Mouse (Mus musculus) embryonic facial prominence, embryonic 14.5 days (tissue): ENCODE results near the gene Acer3. TPM values are rescaled to one million over a fixed set of nuclear protein-coding genes. Genes with fewer than 3 reads are reported as not detected.

ENCODE experiments used
- ATAC-seq: fragments of 200-750 bp; cut with Nextera tagmentation; 2 replicates; pipeline ENCODE4 v1.8.0; 2017; ENCODE audit warnings: low read depth, moderate number of reproducible peaks, moderate TSS enrichment
- DNase-seq: peaks from one replicate; pipeline ENCODE4 v3.0.0-alpha.2; 2015; ENCODE audit warnings: low spot score
- H3K27ac ChIP-seq: fragments of 300-500 bp; sonication (generic); replicated peaks from 2 replicates; pipeline ENCODE4 v1.5.1; 2014; ENCODE audit warnings: low read depth, mild to moderate bottlenecking, low read length, moderate library complexity
- H3K27me3 ChIP-seq: fragments of 300-500 bp; sonication (generic); replicated peaks from 2 replicates; pipeline ENCODE4 v1.6.1; 2014; ENCODE audit warnings: low read length; ENCODE audit not compliant: control insufficient read depth, insufficient read depth
- H3K36me3 ChIP-seq: fragments of 300-500 bp; sonication (generic); 2 replicates; pipeline ENCODE4 v1.6.1; 2014; ENCODE audit warnings: low read length, mixed read lengths; ENCODE audit not compliant: control insufficient read depth, insufficient read depth
- H3K4me1 ChIP-seq: fragments of 300-500 bp; sonication (generic); 2 replicates; pipeline ENCODE4 v1.6.1; 2014; ENCODE audit warnings: antibody characterized with exemption, low read length; ENCODE audit not compliant: control insufficient read depth, insufficient read depth
- H3K4me2 ChIP-seq: fragments of 300-500 bp; sonication (generic); 2 replicates; pipeline ENCODE4 v1.6.1; 2014; ENCODE audit warnings: low read depth, mild to moderate bottlenecking, low read length, moderate library complexity, mixed read lengths
- H3K4me3 ChIP-seq: fragments of 300-500 bp; sonication (generic); 2 replicates; pipeline ENCODE4 v1.5.1; 2014; ENCODE audit warnings: low read depth, mild to moderate bottlenecking, low read length
- H3K9ac ChIP-seq: fragments of 300-500 bp; sonication (generic); 2 replicates; pipeline ENCODE4 v1.6.1; 2014; ENCODE audit warnings: low read depth, mild to moderate bottlenecking, low read length, moderate library complexity, mixed read lengths
- H3K9me3 ChIP-seq: fragments of 300-500 bp; sonication (generic); 2 replicates; pipeline ENCODE4 v1.6.1; 2016; ENCODE audit warnings: low read length; ENCODE audit not compliant: control insufficient read depth
- WGBS: fragments of 180-500 bp; shearing (Covaris S2); extraction: QIAGEN DNeasy Blood & Tissue Kit; methylation state at CpG from one replicate; pipeline ENCODE4 v1.1.7; 2014; 5-methylcytosine and 5-hydroxymethylcytosine counted together
- polyA plus RNA-seq: library from polyadenylated mRNA; unstranded; fragments of >200 nt; fragmentation: Nextera tagmentation; extraction: Ambion mirVana; gene quantifications from 2 replicates; pipeline ENCODE4 v1.2.1, GENCODE M21; 2014

Acer3 gene
- polyA plus RNA-seq, 1 experiment from 2014 or later, result 34.3 TPM

DNA sequence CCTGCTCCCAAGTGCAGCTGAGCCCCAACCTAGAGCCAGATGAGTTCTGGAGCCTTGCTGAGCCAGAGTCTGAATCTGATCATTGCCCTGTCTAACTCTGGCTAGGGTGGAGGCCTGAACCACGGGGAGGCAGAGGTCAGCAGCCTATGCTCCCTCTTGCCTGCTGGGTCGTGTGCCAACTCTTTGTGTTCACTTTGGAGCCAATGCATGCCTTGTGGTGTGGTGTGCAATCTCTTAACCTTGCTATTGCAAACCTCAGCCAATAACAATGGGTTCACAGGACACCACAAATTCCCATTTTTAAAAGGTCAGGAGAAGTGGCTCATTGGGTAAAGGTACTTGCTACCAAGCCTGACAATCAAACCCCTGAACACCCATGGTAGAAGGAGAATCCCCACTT, 4.4 kb downstream of the Acer3 start:
- Histone ChIP-seq H3K27ac (no peak overlapping the region), H3K36me3 (no peaks in the 10 kb centered on the region), H3K4me3 (no peak overlapping the region), H3K4me2 (no peak overlapping the region), H3K4me1 (no peaks in the 10 kb centered on the region), H3K9me3 (no peaks in the 10 kb centered on the region), H3K9ac (no peak overlapping the region), H3K27me3 (no peaks in the 10 kb centered on the region)
- no peak for ATAC-seq
- 36% methylated on average over 2 of the region's 2 CpGs for WGBS
- DNase-seq, result no peak

DNA sequence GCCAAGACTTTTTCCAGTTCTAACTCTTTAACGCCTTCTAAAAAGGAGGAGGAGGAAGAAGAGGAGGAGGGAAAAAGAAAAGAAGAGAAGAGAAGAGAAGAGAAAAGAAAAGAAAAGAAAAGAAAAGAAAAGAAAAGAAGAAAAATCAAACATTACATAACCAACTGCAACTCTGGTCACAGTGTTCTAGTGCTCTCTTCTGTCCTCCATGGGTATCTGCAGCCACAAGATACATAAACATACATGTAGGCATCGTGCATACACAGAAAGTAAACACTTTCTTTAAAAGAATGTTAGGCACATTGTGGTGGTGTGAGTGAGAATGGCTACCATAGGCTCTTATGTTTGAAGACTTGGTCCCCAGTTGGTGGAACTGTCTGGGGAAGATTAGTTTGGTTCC, 5.9 kb downstream of the Acer3 start:
- Histone ChIP-seq H3K4me1 (no peaks in the 10 kb centered on the region), H3K4me3 (no peak overlapping the region), H3K9ac (no peak overlapping the region), H3K27me3 (no peaks in the 10 kb centered on the region), H3K36me3 (no peaks in the 10 kb centered on the region), H3K9me3 (no peaks in the 10 kb centered on the region), H3K4me2 (no peak overlapping the region), H3K27ac (no peak overlapping the region)
- DNase-seq, result no peak
- WGBS, result 77% methylated on average over 2 of the region's 2 CpGs
- no peak for ATAC-seq

DNA sequence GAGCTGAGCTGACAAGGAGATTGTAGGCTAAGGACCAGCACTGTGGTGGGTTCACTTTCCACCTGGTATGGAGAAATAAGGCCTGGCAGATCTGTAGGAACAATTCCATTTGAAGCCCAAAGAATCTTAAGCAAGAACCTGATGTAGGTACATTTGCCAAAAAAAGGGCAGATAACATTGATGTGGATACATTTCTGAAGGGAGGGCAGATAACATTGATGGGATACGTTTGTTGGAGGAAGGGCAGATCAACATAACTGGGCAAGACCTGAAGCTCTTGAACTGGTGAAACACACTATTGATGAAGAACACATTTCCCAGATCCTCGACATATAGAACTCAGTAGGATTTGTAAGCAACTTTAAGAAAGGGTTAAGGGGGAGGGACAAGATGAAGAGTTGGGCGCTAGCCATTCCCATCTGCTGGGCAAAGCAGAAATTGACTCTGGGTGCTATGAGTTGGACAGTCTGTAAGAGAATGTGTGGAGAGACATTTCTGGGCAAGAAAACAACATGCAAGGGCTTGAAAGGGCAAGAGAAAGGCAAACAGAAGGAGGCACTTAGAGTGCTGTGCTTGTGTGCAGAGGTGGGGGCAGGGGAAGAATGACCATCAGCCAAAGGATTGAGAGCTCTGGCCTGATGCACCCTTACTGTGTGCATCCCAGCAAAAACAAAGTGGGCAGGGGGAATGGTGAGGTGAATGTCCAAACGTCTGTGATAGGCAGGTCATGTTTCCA, 8.7 kb downstream of the Acer3 start:
- WGBS, result 54% methylated on average over 4 of the region's 4 CpGs
- no peaks in the 10 kb centered on the region for H3K36me3 ChIP-seq

DNA sequence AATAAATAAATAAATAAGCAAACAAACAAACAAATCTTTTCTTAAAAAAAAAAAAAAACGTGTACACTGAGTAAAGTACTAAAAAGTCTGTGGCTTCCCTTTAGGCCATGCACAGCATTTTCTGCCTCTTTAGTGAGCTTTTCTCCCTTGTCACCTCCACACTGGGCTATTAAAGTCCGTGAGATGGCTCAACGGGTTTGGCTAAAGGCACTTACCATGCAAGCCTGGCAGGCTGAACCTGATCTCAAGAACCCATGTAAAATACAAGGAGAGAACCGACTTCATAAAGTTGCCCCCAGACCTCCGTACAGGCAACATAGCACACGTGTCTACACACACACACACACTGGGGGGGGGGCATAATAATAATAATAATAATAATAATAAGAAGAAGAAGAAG, 10.7 kb downstream of the Acer3 start:
- H3K36me3 ChIP-seq, result no peaks in the 10 kb centered on the region
- no peak overlapping the region for H3K4me3 ChIP-seq
- no peak overlapping the region for H3K27ac ChIP-seq
- DNase-seq, result no peak
- no peaks in the 10 kb centered on the region for H3K9me3 ChIP-seq
- no peak overlapping the region for H3K9ac ChIP-seq
- no peaks in the 10 kb centered on the region for H3K27me3 ChIP-seq
- WGBS, result 57% methylated on average over 6 of the region's 6 CpGs
- no peak overlapping the region for H3K4me2 ChIP-seq
- peaks cover 6% of the 10 kb centered on the region; the same call in 1 of the 2 replicates for H3K4me1 ChIP-seq
- ATAC-seq, result no peak

More for the DNA sequence above, 8.7 kb downstream of the Acer3 start:
- H3K27me3 ChIP-seq, result no peaks in the 10 kb centered on the region
- no peak overlapping the region for H3K9ac ChIP-seq
- ATAC-seq (no peak), DNase-seq (no peak)
- no peak overlapping the region for H3K4me3 ChIP-seq
- H3K4me1 ChIP-seq, result peaks cover 6% of the 10 kb centered on the region; the same call in 1 of the 2 replicates
- no peak overlapping the region for H3K27ac ChIP-seq
- H3K9me3 ChIP-seq, result no peaks in the 10 kb centered on the region
- H3K4me2 ChIP-seq, result no peak overlapping the region

DNA sequence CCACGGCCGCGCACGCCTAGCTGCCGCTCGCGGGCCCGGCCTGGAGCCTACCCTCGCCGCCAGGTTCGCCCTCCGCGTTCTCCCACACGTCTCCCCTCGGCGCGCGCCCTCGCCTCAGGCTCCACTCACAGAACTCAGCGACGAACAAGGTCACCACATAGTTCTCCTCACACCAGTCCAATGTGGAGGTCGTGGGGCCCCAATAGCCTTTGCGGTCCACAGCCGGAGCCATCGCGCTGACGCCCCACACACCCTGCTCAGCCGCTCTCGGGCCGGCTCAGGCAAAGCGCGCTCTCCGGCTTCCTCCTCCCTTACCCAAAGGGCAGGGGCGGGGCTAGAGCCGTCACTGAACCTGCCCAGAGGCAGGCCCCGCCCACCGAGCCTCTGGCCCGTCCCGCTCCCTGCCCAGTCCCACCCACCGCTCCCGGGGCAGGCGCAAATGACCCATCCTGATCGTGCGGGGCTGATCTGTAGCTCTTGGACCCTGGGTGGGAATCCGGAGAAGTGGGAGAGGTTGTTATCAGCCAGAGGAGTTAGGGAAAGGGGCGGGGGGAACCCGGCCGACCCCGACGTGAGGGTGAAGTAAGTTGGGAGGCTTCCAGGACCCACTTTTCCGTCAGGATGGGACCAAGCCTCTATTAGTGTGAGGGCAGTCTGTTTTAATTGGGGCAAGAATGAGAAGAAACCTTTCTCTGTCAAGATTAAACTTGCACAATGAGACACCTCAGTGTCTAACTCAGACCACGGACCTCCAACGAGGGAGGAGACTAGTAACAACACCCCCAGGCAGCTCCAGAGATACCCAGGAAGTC, 11.6 kb downstream of the Acer3 start:
- no peaks in the 10 kb centered on the region for H3K36me3 ChIP-seq
- ATAC-seq (peak; percentile 99), DNase-seq (peak; percentile 97)
- peak overlapping the region; percentile 45; the same call in 1 of the 2 replicates for H3K27ac ChIP-seq
- under 1% methylated on average over 26 of the region's 53 CpGs for WGBS
- peak overlapping the region; percentile 81 for H3K9ac ChIP-seq
- peak overlapping the region; percentile 71 for H3K4me3 ChIP-seq
- H3K9me3 ChIP-seq, result no peaks in the 10 kb centered on the region
- H3K27me3 ChIP-seq, result no peaks in the 10 kb centered on the region
- H3K4me2 ChIP-seq, result peak overlapping the region; percentile 88
- peaks cover 6% of the 10 kb centered on the region; the same call in 1 of the 2 replicates for H3K4me1 ChIP-seq

DNA sequence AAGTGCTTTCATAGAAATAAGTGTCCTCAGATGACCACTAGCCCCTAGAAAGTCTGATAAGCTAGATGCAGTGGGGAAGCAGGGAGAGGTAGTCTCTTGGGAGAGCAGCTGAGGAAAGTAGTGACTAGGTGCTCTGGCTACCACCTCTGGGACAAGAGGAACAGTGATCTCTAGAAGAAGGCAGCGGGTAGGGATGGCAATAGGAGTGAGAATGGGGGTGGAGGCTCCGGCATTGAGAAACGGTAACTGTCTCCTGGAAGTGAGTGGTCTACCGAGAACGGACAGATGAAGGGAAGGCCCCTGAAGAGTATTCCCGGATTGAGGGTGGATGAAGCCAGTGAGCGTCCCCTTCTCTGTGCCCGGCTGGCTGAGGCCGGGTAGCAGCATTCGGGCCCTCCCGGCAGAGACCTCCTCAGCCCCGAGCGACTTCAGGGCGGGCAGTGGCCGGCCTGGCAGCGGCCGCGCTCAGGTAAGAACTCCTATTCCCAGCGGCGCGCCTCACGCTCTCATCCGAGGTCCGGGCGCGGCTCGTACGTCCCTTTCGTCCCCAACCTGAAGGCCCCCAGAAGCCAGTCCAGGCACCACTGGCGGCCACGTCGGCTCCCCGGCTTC, 12.3 kb downstream of the Acer3 start:
- H3K9me3 ChIP-seq, result no peaks in the 10 kb centered on the region
- 1% methylated on average over 7 of the region's 33 CpGs for WGBS
- DNase-seq (peak; percentile 23), ATAC-seq (peak; percentile 53; the same call in 1 of the 2 replicates)
- H3K4me2 ChIP-seq, result peak overlapping the region; percentile 88
- H3K4me3 ChIP-seq, result peak overlapping the region; percentile 71
- H3K36me3 ChIP-seq, result no peaks in the 10 kb centered on the region
- H3K27ac ChIP-seq, result peak overlapping the region; percentile 45; the same call in 1 of the 2 replicates
- peaks cover 6% of the 10 kb centered on the region; the same call in 1 of the 2 replicates for H3K4me1 ChIP-seq
- H3K9ac ChIP-seq, result peak overlapping the region; percentile 81
- no peaks in the 10 kb centered on the region for H3K27me3 ChIP-seq

DNA sequence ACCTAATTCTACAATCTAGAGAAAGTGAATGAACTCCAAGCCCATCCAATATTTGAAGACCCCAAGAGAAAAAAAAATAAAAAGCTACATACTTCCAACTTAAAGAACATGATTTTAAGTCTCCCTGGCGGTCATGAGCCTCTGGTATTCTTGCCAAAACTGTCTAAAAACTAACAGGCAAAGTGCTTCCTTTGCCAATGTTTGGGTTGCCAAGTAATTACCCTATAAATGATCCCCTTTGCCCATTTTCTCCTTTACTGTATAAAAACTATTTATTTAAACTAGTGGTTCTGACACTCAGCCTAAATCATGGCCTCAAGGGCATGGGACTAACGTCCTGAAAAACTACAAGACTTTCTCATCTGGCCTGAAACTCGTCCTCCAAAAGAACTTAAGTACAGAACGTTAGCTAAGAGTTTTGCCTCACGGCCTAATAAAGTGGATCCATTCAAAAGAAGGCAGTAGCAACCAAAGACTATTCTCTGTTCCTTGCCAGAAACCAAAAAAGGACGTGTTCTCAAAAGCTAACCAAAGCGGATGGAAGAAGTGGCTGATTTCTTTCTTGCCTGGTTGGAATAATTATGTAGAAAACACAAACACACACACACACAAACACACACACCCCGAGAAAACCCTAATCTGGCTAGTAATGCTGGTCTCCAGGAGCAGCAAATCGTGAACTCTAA, 12.9 kb downstream of the Acer3 start:
- Histone ChIP-seq H3K27ac (no peak overlapping the region), H3K36me3 (no peaks in the 10 kb centered on the region), H3K9ac (peak overlapping the region; percentile 81), H3K27me3 (no peaks in the 10 kb centered on the region), H3K9me3 (no peaks in the 10 kb centered on the region), H3K4me2 (peak overlapping the region; percentile 88), H3K4me1 (peaks cover 6% of the 10 kb centered on the region; the same call in 1 of the 2 replicates), H3K4me3 (peak overlapping the region; percentile 71)
- ATAC-seq (no peak), DNase-seq (peak; percentile 46)
- 39% methylated on average over 9 of the region's 9 CpGs for WGBS

DNA sequence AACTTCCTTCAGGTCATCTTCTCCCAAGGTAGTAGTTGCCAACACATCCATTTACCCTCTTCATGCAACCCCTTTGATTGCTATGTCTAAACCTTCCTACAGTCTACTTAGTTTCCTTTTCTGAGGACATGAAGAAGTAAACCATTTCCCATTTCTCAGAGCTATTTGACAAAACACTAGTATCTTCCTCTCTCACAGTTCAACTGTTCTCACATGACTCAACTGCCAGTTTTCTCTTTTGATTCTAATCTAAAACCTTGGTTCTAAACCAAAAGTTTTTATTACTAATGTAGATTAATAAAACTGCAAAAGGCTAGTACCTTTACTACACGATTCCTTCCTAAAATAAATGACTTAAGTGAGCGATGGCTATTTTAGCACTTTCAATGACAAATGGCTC, 13.6 kb downstream of the Acer3 start:
- Histone ChIP-seq H3K4me3 (no peak overlapping the region), H3K4me1 (peaks cover 6% of the 10 kb centered on the region; the same call in 1 of the 2 replicates), H3K4me2 (no peak overlapping the region), H3K9me3 (no peaks in the 10 kb centered on the region), H3K27me3 (no peaks in the 10 kb centered on the region), H3K27ac (no peak overlapping the region), H3K36me3 (no peaks in the 10 kb centered on the region), H3K9ac (no peak overlapping the region)
- ATAC-seq (no peak), DNase-seq (no peak)
- 93% methylated on average over 2 of the region's 2 CpGs for WGBS
